Mouse (Mus musculus) myocyte (in vitro differentiated cells): ENCODE data around the gene Tec. TPM values are rescaled to one million over a fixed set of nuclear protein-coding genes. Genes with fewer than 3 reads are reported as not detected.

Source experiments
- H3K27me3 ChIP-seq: one replicate; pipeline ENCODE4 v1.6.1; 2011; ENCODE audit not compliant: control insufficient read depth, insufficient read depth, insufficient read length
- H3K36me3 ChIP-seq: one replicate; pipeline ENCODE4 v1.6.1; 2011; ENCODE audit not compliant: control insufficient read depth, insufficient read depth
- H3K4me2 ChIP-seq: one replicate; pipeline ENCODE4 v1.6.1; 2011; ENCODE audit warnings: low read depth, control low read depth
- H3K4me3 ChIP-seq: one replicate; pipeline ENCODE4 v1.5.1; 2011; ENCODE audit warnings: mild to moderate bottlenecking, control low read depth, moderate library complexity
- H3K79me2 ChIP-seq: one replicate; pipeline ENCODE4 v1.6.1; 2011; ENCODE audit not compliant: control insufficient read depth, insufficient read depth
- H3ac ChIP-seq: one replicate; pipeline ENCODE4 v1.6.1; 2011; ENCODE audit not compliant: control insufficient read depth, insufficient read length
- CEBPB ChIP-seq: IDR thresholded peaks from 2 replicates; pipeline ENCODE4 v1.6.1; 2011; ENCODE audit warnings: mild to moderate bottlenecking, moderate library complexity; ENCODE audit not compliant: poor library complexity, insufficient read depth, severe bottlenecking
- E2F4 ChIP-seq: IDR thresholded peaks from one replicate; pipeline ENCODE4 v1.6.1; 2011; ENCODE audit warnings: mild to moderate bottlenecking, control low read depth, moderate library complexity; ENCODE audit not compliant: insufficient read depth
- MAX ChIP-seq: IDR thresholded peaks from one replicate; pipeline ENCODE4 v1.6.1; 2011; ENCODE audit warnings: low read depth, mild to moderate bottlenecking, control low read depth
- MYOD1 ChIP-seq, 3 experiments: IDR thresholded peaks; one replicate each; pipeline ENCODE4 v1.6.1; 2011; ENCODE audit warnings: control low read depth in 2 of 3, low read depth in 2 of 3, mild to moderate bottlenecking in 2 of 3, moderate library complexity in 1 of 3; ENCODE audit not compliant: insufficient read length in 2 of 3, control insufficient read depth in 1 of 3
- MYOG ChIP-seq, 3 experiments: IDR thresholded peaks; one replicate each; pipeline ENCODE4 v1.6.1; 2011; ENCODE audit warnings: control low read depth in 2 of 3, low read depth in 2 of 3, mild to moderate bottlenecking in 2 of 3; ENCODE audit not compliant: insufficient read length in 2 of 3, control insufficient read depth in 1 of 3, insufficient read depth in 1 of 3
- POLR2A ChIP-seq: IDR thresholded peaks from one replicate; pipeline ENCODE4 v1.6.1; 2011; ENCODE audit warnings: low read depth, mild to moderate bottlenecking, control low read depth, moderate library complexity; ENCODE audit not compliant: insufficient read length
- POLR2AphosphoS2 ChIP-seq: IDR thresholded peaks from one replicate; pipeline ENCODE4 v1.6.1; 2011; ENCODE audit warnings: low read depth, control low read depth; ENCODE audit not compliant: insufficient read length
- REST ChIP-seq: IDR thresholded peaks from one replicate; pipeline ENCODE4 v1.6.1; 2011; ENCODE audit warnings: mild to moderate bottlenecking, control low read depth, moderate library complexity; ENCODE audit not compliant: insufficient read depth, insufficient read length
- SRF ChIP-seq: IDR thresholded peaks from one replicate; pipeline ENCODE4 v1.6.1; 2011; ENCODE audit warnings: low read depth; ENCODE audit not compliant: control insufficient read depth, insufficient read length
- TCF12 ChIP-seq: IDR thresholded peaks from one replicate; pipeline ENCODE4 v1.6.1; 2011; ENCODE audit warnings: mild to moderate bottlenecking, control low read depth; ENCODE audit not compliant: poor library complexity, insufficient read depth, severe bottlenecking
- TCF3 ChIP-seq: IDR thresholded peaks from one replicate; pipeline ENCODE4 v1.6.1; 2011; ENCODE audit warnings: low read depth, control low read depth; ENCODE audit not compliant: insufficient read length
- USF1 ChIP-seq: IDR thresholded peaks from one replicate; pipeline ENCODE4 v1.6.1; 2011; ENCODE audit warnings: low read depth, mild to moderate bottlenecking, control low read depth, moderate library complexity
- polyA plus RNA-seq: library from polyadenylated mRNA; unstranded; fragments of >200 nt; fragmentation: generic; extraction: Trizol; gene quantifications from one replicate; pipeline ENCODE4 v1.2.1, GENCODE M21; 2012; ENCODE audit warnings: missing spikeins

Gene Tec
- polyA plus RNA-seq, 1 experiment, result 1.5 TPM

- H3K4me3 ChIP-seq, result no peak overlapping the region
- no peak overlapping the region for H3ac ChIP-seq
- H3K4me2 ChIP-seq, result no peak overlapping the region
- no peaks in the 10 kb centered on the region for H3K36me3 ChIP-seq
- TF ChIP-seq SRF (no peak), CEBPB (no peak), TCF3 (no peak), MAX (no peak), REST (no peak)
- H3K79me2 ChIP-seq, result no peaks in the 10 kb centered on the region
- no peaks in the 10 kb centered on the region for H3K27me3 ChIP-seq
Observed at GRCm38 (mm10) chr5:72839655-72840054, 28.6 kb downstream of the Tec start.

GRCm38 (mm10) chr5:72838976-72839375, 29.3 kb downstream of the Tec start:
- Histone ChIP-seq H3K27me3 (no peaks in the 10 kb centered on the region), H3K79me2 (no peaks in the 10 kb centered on the region), H3K4me2 (no peak overlapping the region), H3ac (no peak overlapping the region), H3K4me3 (no peak overlapping the region), H3K36me3 (no peaks in the 10 kb centered on the region)
- TF ChIP-seq CEBPB, result no peak
- no peak for TF ChIP-seq TCF12
- TF ChIP-seq MAX, result no peak
- TF ChIP-seq SRF, result no peak
- no peak for TF ChIP-seq E2F4
- no peak for TF ChIP-seq MYOG (IDR thresholded peaks at IDR 0.05; ENCODE audit: control insufficient read depth in 1 of 3, insufficient read depth in 1 of 3, insufficient read length in 2 of 3, low read depth in 2 of 3)
- TF ChIP-seq REST, result no peak
- no peak for TF ChIP-seq MYOD1 (IDR thresholded peaks at IDR 0.05; ENCODE audit: control insufficient read depth in 1 of 3, insufficient read length in 2 of 3, low read depth in 2 of 3)
- no peak for TF ChIP-seq TCF3
- no peak for TF ChIP-seq POLR2A
- TF ChIP-seq USF1, result no peak
- no peak for TF ChIP-seq POLR2AphosphoS2

- Histone ChIP-seq H3K79me2 (no peaks in the 10 kb centered on the region), H3ac (no peak overlapping the region), H3K4me3 (no peak overlapping the region), H3K4me2 (no peak overlapping the region), H3K36me3 (no peaks in the 10 kb centered on the region), H3K27me3 (no peaks in the 10 kb centered on the region)
- no peak for TF ChIP-seq TCF12
- no peak for TF ChIP-seq E2F4
- no peak for TF ChIP-seq TCF3
- no peak for TF ChIP-seq MAX
- no peak for TF ChIP-seq POLR2A
- no peak for TF ChIP-seq CEBPB
- TF ChIP-seq REST, result no peak
Observed at GRCm38 (mm10) chr5:72835656-72836055, 32.6 kb downstream of the Tec start.

- Histone ChIP-seq H3K27me3 (no peaks in the 10 kb centered on the region), H3ac (no peak overlapping the region), H3K4me2 (no peak overlapping the region), H3K36me3 (no peaks in the 10 kb centered on the region), H3K79me2 (no peaks in the 10 kb centered on the region), H3K4me3 (no peak overlapping the region)
- TF ChIP-seq MAX (no peak), USF1 (no peak), REST (no peak), E2F4 (no peak), POLR2AphosphoS2 (no peak), TCF3 (no peak)
Observed at GRCm38 (mm10) chr5:72832904-72833765, 35.1 kb downstream of the Tec start.

GRCm38 (mm10) chr5:72832191-72832590, 36.1 kb downstream of the Tec start:
- no peak overlapping the region for H3K4me2 ChIP-seq
- TF ChIP-seq MYOG (IDR thresholded peaks at IDR 0.05; ENCODE audit: control insufficient read depth in 1 of 3, insufficient read depth in 1 of 3, insufficient read length in 2 of 3, low read depth in 2 of 3), result no peak
- TF ChIP-seq CEBPB, result no peak
- no peak for TF ChIP-seq USF1
- no peak for TF ChIP-seq MAX
- no peak for TF ChIP-seq SRF
- no peak for TF ChIP-seq POLR2A
- no peak for TF ChIP-seq TCF3
- no peak for TF ChIP-seq REST
- no peak for TF ChIP-seq POLR2AphosphoS2
- TF ChIP-seq E2F4, result no peak
- no peak for TF ChIP-seq MYOD1 (IDR thresholded peaks at IDR 0.05; ENCODE audit: control insufficient read depth in 1 of 3, insufficient read length in 2 of 3, low read depth in 2 of 3)
- TF ChIP-seq TCF12, result no peak
- H3K36me3 ChIP-seq, result no peaks in the 10 kb centered on the region
- H3K4me3 ChIP-seq, result no peak overlapping the region
- no peak overlapping the region for H3ac ChIP-seq
- no peaks in the 10 kb centered on the region for H3K79me2 ChIP-seq
- H3K27me3 ChIP-seq, result no peaks in the 10 kb centered on the region
